Mouse (Mus musculus): ENCODE measurements at regions not wholly inside any gene's neighbourhood (a gene's known extent, or its start where the extent isn't known, plus 50 kb on each side); places are given as distances from the start of the nearest gene placed in this dataset.

DNA sequence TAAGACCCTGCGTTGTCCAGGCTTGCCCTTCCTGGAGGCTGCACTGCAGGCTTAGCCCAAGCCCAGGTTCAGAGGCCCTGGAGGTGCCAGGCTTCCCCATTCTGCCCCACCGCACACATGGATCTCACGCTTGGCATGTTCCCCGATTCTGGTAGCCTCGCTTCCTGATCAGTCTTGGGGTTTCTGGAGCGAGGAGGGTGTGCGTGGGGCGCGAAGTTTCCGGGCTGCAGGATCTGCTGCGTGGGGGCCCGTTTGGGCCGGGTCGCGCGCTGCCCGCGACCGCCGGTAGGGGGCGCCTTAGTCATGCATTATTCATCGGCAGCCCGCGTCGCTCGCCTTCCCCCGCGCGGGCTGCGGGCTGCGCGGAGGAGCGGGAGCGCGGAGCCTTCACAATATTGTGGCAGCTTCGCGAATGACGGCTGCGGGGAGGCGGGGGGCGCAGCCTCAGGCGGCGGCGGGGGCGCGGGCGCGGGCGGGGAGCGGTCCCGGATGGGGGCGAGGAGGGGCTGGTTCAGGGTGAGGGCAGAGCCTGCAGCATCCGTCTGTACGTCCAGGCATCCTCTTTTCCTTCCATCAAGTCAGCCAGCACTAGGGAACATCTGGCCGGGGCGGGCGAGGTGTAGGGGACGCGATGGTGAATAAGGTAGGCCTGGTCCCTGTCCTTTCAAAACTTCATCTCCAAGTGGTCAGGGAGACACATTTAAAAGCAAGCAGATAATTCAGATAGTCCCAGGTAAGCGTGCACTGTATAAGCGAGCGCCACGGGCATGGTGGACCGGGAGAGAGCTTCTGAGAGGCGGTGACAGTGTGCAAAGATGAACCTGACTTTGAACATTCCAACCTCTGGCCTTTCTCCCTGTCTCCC lies 61.4 kb upstream of the Casz1 start:
- no peak overlapping the region for H3K27ac ChIP-seq (ENCODE audit: insufficient read depth, low read depth, low read length)
- peak; percentile 86 for TF ChIP-seq CTCF (IDR thresholded peaks at IDR 0.05; ENCODE audit: extremely low read depth, insufficient read length, insufficient replicate concordance, low read depth, low read length)
- TF ChIP-seq POLR2A (IDR thresholded peaks at IDR 0.05; ENCODE audit: low read depth, low read length) = no peak
- no peaks in the 10 kb centered on the region for H3K27me3 ChIP-seq (ENCODE audit: control insufficient read depth, insufficient read depth, low read length)
- H3K4me1 ChIP-seq (ENCODE audit: control insufficient read depth, insufficient read depth, insufficient read length, low read length) = peaks cover 17% of the 10 kb centered on the region
- peak overlapping the region; percentile 45 for H3K4me3 ChIP-seq (ENCODE audit: low read depth, low read length)
- 7% methylated on average over 65 of the region's 65 CpGs for WGBS
- H3K36me3 ChIP-seq (ENCODE audit: control insufficient read depth, insufficient read depth, low read length) = no peaks in the 10 kb centered on the region

DNA sequence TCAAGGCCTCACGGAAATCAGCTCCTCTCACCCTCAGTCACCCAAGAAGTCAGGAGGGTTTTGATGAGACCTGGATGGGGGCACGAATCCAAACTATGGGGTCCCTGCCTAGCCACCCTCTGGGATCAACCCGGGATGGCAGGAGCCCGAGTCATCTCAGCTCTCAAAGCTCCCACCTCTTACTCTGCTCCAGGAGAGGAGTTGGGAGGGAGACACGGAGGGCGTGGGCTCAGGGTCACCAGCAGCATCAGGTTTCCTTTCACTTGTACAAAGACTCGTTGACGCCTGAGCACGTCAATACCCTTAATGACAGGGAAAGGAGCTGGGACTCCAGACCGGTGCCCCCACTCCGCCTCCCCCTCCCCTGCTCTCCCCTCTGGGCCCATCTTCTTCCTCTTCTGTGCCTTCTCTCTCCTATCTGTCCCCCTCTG lies 60.8 kb upstream of the Casz1 start:
- H3K27me3 ChIP-seq (ENCODE audit: control insufficient read depth, insufficient read depth, low read length) = no peaks in the 10 kb centered on the region
- H3K4me1 ChIP-seq (ENCODE audit: control insufficient read depth, insufficient read depth, insufficient read length, low read length) = peaks cover 17% of the 10 kb centered on the region
- H3K4me3 ChIP-seq (ENCODE audit: low read depth, low read length) = no peak overlapping the region
- H3K36me3 ChIP-seq (ENCODE audit: control insufficient read depth, insufficient read depth, low read length) = no peaks in the 10 kb centered on the region
- WGBS = 66% methylated on average over 11 of the region's 11 CpGs
- TF ChIP-seq CTCF (IDR thresholded peaks at IDR 0.05; ENCODE audit: extremely low read depth, insufficient read length, insufficient replicate concordance, low read depth, low read length) (no peak), POLR2A (IDR thresholded peaks at IDR 0.05; ENCODE audit: low read depth, low read length) (no peak)
- no peak overlapping the region for H3K27ac ChIP-seq (ENCODE audit: insufficient read depth, low read depth, low read length)

DNA sequence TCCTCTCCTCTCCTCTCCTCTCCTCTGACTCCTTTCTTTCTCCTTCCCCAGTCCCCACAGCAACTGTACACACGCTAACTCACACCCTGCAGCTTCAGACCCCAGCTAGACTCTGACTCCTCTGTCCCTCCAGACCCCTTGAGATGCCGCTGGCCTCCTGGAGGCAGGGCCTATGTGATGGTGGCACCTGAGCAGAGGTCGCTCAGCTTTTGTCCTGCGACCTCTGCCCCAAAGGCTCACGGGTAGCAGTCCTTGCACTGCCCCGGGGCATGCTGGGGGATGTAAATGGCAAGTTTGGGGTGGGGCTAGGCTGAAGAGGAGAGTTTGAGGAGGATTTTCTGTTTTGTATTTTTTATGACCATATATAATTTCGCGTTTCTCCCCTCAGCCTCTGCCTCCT lies 60.2 kb upstream of the Casz1 start:
- H3K36me3 ChIP-seq (ENCODE audit: control insufficient read depth, insufficient read depth, low read length) = no peaks in the 10 kb centered on the region
- 73% methylated on average over 8 of the region's 8 CpGs for WGBS
- H3K27me3 ChIP-seq (ENCODE audit: control insufficient read depth, insufficient read depth, low read length) = no peaks in the 10 kb centered on the region
- TF ChIP-seq CTCF (IDR thresholded peaks at IDR 0.05; ENCODE audit: extremely low read depth, insufficient read length, insufficient replicate concordance, low read depth, low read length) = no peak
- TF ChIP-seq POLR2A (IDR thresholded peaks at IDR 0.05; ENCODE audit: low read depth, low read length) = no peak
- no peak overlapping the region for H3K4me3 ChIP-seq (ENCODE audit: low read depth, low read length)
- no peak overlapping the region for H3K27ac ChIP-seq (ENCODE audit: insufficient read depth, low read depth, low read length)
- peaks cover 17% of the 10 kb centered on the region for H3K4me1 ChIP-seq (ENCODE audit: control insufficient read depth, insufficient read depth, insufficient read length, low read length)

DNA sequence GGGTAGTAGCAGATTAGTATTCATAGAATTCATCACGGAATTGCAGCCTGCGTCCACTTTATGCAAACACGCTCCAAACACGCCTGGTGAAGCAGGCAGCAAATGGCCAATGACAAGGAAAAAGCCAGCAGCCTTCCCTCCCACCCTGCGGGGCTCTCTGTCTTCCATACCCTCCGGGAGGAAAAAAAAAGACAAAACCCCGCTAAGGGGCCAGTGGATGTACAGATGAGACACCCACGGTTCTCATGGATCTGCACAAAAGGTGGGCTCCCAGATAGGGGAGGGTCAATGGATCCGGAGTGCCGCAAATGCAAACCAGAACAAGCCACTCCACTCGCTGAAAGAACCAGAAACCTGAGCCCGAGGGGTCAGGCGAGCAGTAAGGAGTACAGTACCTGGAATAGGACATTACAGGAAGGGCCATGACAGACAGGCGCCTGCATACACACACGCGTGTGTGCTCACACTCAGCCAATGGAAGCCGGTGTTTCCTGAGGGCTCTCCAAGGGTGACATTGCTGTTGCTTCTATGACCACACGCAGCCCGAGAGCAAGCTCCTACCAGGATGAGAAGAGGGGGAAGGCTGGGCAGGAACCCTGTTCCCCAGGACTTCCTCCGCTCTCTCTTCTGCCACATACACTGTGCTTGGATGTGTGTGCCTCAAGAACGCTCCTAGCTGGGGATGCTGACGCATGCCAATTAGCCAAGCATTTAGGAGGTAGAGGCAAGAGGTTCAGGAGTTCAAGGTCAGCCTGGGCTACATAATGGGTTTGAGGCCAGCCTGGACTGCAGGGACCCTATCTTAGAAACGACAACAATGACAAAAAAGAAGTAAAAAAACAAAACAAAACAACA lies 57.5 kb upstream of the Casz1 start:
- peaks cover 8% of the 10 kb centered on the region for H3K4me1 ChIP-seq (ENCODE audit: control insufficient read depth, insufficient read depth, insufficient read length, low read length)
- no peak for TF ChIP-seq POLR2A (IDR thresholded peaks at IDR 0.05; ENCODE audit: low read depth, low read length)
- no peak for TF ChIP-seq CTCF (IDR thresholded peaks at IDR 0.05; ENCODE audit: extremely low read depth, insufficient read length, insufficient replicate concordance, low read depth, low read length)
- WGBS = 55% methylated on average over 23 of the region's 23 CpGs
- no peak overlapping the region for H3K4me3 ChIP-seq (ENCODE audit: low read depth, low read length)
- no peak overlapping the region for H3K27ac ChIP-seq (ENCODE audit: insufficient read depth, low read depth, low read length)
- H3K27me3 ChIP-seq (ENCODE audit: control insufficient read depth, insufficient read depth, low read length) = no peaks in the 10 kb centered on the region
- H3K36me3 ChIP-seq (ENCODE audit: control insufficient read depth, insufficient read depth, low read length) = no peaks in the 10 kb centered on the region

DNA sequence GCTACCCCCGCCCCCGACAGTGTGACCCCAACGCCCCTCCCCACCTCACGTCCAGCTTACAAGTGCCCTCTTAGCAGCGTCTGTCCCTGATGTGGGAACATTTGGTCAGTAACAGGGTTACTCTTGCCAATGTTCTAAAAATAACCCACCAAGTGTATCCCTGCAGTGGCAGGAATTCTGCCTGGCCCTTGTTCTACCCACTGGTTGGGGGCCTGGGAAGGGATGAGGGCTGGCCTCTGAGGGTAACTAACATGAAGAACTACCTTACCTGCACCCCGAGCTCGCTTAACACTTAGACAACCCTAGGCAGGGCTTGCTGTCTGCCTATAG lies 56.9 kb upstream of the Casz1 start:
- Histone ChIP-seq H3K27ac (ENCODE audit: insufficient read depth, low read depth, low read length) (no peak overlapping the region), H3K27me3 (ENCODE audit: control insufficient read depth, insufficient read depth, low read length) (no peaks in the 10 kb centered on the region), H3K4me3 (ENCODE audit: low read depth, low read length) (no peak overlapping the region), H3K36me3 (ENCODE audit: control insufficient read depth, insufficient read depth, low read length) (no peaks in the 10 kb centered on the region), H3K4me1 (ENCODE audit: control insufficient read depth, insufficient read depth, insufficient read length, low read length) (peaks cover 8% of the 10 kb centered on the region)
- 82% methylated on average over 7 of the region's 7 CpGs for WGBS
- TF ChIP-seq CTCF (IDR thresholded peaks at IDR 0.05; ENCODE audit: extremely low read depth, insufficient read length, insufficient replicate concordance, low read depth, low read length) = no peak
- no peak for TF ChIP-seq POLR2A (IDR thresholded peaks at IDR 0.05; ENCODE audit: low read depth, low read length)

DNA sequence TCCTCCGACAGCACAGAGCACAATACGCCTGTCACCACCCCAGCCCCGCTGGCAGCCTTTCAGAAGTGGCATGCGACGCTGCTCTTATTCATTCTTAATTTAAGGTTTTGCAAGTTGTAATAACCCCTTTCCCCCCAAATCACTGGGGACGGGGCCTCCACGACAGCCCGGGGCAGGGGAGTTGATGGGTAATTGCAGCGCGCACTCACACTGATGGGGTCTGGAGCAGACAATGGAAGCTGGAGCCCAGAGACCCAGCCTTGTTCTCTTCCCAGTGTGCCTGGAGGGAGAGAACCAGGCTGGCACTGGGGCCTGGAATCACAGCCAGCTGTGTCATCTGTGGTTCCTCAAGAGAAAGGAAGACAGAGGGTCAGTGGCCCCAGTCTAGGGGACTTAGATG lies 54.2 kb upstream of the Casz1 start:
- Histone ChIP-seq H3K4me1 (ENCODE audit: control insufficient read depth, insufficient read depth, insufficient read length, low read length) (peaks cover 5% of the 10 kb centered on the region), H3K36me3 (ENCODE audit: control insufficient read depth, insufficient read depth, low read length) (no peaks in the 10 kb centered on the region), H3K4me3 (ENCODE audit: low read depth, low read length) (no peak overlapping the region), H3K27me3 (ENCODE audit: control insufficient read depth, insufficient read depth, low read length) (no peaks in the 10 kb centered on the region), H3K27ac (ENCODE audit: insufficient read depth, low read depth, low read length) (no peak overlapping the region)
- WGBS = 92% methylated on average over 10 of the region's 10 CpGs
- TF ChIP-seq POLR2A (IDR thresholded peaks at IDR 0.05; ENCODE audit: low read depth, low read length) = no peak
- no peak for TF ChIP-seq CTCF (IDR thresholded peaks at IDR 0.05; ENCODE audit: extremely low read depth, insufficient read length, insufficient replicate concordance, low read depth, low read length)

DNA sequence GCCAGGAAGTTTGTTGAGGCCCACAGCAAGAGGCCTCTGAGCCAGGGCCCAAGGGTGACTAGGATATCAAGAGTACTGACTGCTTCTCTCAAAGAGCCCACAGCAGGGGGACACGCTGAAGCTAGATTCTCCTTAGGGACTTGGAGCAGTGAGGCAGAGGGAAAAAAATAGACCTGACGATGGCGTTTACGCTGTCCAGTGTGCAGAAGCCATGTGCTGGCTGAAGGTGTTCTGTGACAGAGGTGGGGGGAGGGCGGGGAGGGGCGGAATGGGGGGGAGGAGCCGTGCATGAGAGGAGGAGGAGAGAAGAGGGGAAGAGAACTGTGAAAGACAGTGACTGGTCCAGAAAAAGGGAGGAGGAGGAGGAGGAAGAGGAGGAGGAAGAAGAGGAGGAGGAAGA lies 52.6 kb upstream of the Casz1 start:
- H3K4me1 ChIP-seq (ENCODE audit: control insufficient read depth, insufficient read depth, insufficient read length, low read length) = peaks cover 5% of the 10 kb centered on the region
- no peak overlapping the region for H3K4me3 ChIP-seq (ENCODE audit: low read depth, low read length)
- 76% methylated on average over 7 of the region's 7 CpGs for WGBS
- H3K27ac ChIP-seq (ENCODE audit: insufficient read depth, low read depth, low read length) = no peak overlapping the region
- H3K27me3 ChIP-seq (ENCODE audit: control insufficient read depth, insufficient read depth, low read length) = no peaks in the 10 kb centered on the region
- TF ChIP-seq CTCF (IDR thresholded peaks at IDR 0.05; ENCODE audit: extremely low read depth, insufficient read length, insufficient replicate concordance, low read depth, low read length) (no peak), POLR2A (IDR thresholded peaks at IDR 0.05; ENCODE audit: low read depth, low read length) (no peak)
- H3K36me3 ChIP-seq (ENCODE audit: control insufficient read depth, insufficient read depth, low read length) = no peaks in the 10 kb centered on the region

Data from small intestine, adult 2 months (tissue).